Mouse (Mus musculus): Measurements from ENCODE around the gene Olfr703. TPM values are rescaled to one million over a fixed set of nuclear protein-coding genes. Genes with fewer than 3 reads are reported as not detected.

Gene Olfr703
- not detected for total RNA-seq (2022)

DNA sequence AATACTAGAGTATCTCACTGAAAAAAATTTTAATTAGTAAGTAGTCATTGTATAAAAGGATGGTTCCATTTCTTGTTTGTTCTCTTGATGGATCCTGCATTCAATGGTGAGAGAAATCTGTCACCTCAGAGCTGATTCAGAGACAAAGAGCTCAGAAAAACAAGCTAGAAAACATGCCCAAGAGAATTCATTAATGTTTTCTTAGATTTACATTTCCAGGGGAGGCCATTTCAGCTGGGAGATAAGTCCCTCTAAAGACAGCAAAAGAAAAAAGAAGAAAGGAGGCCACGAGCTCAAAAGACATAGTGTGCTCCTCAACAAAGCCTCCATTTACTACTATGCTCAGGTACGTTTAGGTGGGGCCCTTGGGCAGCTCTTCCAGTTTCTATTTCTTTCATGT lies at the start of gene Olfr703:
Gene Olfr703 (plus strand): TSS at position 301 of the 400 bp plus-strand sequence.
- no peak for DNase-seq (ENCODE audit: low spot score)

- DNase-seq (ENCODE audit: low spot score) = no peak
These were observed 34.4 kb upstream of the Olfr703 start, which contains the start of gene Olfr700 for GRCm38 (mm10) chr7:106808734-106809133. TSS of gene Olfr700 (minus strand) at chr7:106808834.

- no peak for DNase-seq (ENCODE audit: low spot score)
These were observed 29.3 kb upstream of the Olfr703 start, which contains the start of gene Olfr701 for GRCm38 (mm10) chr7:106813829-106814228. TSS of gene Olfr701 (plus strand) at chr7:106814129.

- no peak for DNase-seq (ENCODE audit: low spot score)
These were observed 27.4 kb upstream of the Olfr703 start for GRCm38 (mm10) chr7:106815775-106816174.

DNA sequence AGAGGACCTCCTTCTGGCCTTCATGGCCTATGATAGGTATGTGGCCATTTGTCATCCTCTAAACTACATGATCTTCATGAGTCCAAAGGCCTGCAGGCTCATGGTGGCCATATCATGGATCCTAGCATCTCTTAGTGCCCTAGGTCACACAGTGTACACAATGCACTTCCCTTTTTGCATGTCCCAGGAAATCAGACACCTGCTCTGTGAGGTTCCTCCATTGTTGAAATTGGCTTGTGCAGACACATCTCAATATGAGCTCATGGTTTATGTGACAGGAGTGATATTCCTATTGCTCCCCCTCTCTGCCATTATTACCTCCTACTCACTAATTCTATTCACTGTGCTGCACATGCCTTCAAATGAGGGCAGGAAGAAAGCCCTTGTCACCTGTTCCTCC lies 24.7 kb upstream of the Olfr703 start:
- DNase-seq (ENCODE audit: low spot score) = no peak

DNA sequence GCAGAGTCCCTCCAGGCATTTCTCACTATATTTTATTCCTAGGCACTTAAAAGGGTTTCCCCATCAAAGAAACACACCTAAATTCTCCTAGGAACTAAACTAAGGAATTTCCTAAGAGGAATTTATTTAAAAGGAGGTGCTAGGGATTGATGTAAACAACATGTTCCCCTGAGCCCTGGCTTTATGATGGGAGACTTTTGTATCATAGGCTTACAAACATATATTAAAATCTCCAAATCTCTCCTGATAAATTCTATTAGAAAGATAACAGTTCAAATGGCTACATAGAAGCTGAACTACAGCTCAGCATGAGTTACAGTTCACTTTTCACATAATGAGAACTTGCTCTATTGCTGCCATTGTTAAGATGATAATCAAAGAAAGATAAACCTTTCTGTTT lies 9.4 kb upstream of the Olfr703 start, which contains the start of gene Olfr702:
Gene Olfr702 (minus strand): TSS at position 101 of the 400 bp plus-strand sequence.
- no peak for DNase-seq (ENCODE audit: low spot score)

- DNase-seq (ENCODE audit: low spot score) = no peak
These were observed 19.7 kb downstream of the Olfr703 start, which contains the start of gene Olfr704 for GRCm38 (mm10) chr7:106862885-106863284. TSS of gene Olfr704 (plus strand) at chr7:106863185.

DNA sequence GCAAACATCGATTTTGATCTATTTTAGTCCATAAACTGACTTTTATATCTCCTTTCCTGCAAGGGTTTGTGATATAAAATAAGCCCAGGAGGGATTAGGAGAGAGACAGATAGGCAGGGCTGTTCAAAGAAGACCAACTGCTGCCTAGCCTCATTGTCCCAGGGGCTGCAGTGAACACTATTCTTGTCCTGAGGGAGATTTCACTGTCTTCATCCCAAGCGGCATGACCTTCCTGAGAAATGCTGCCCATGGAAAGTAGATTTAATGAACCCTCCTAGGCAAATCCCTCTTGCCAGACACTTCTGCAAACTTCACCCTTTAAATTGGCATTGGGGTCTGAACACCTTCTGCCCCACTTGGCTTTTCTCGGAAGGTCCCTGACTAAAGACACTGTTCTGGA lies 33.6 kb downstream of the Olfr703 start, which contains the start of gene Olfr705:
Gene Olfr705 (minus strand): TSS at position 101 of the 400 bp plus-strand sequence.
- DNase-seq (ENCODE audit: low spot score) = no peak

- DNase-seq (ENCODE audit: low spot score) = no peak
These were observed 44.9 kb downstream of the Olfr703 start, which contains the start of gene Olfr706 for GRCm38 (mm10) chr7:106888062-106888461. TSS of gene Olfr706 (minus strand) at chr7:106888162.

Other genes with a start within 250 kb of the Olfr703 start
- gene Olfr693, start 162.8 kb upstream of the Olfr703 start, total RNA-seq (2022) = not detected
- gene Olfr694, start 151.5 kb upstream of the Olfr703 start, total RNA-seq (2022) = not detected
- not detected for gene Olfr695, start 127.0 kb upstream of the Olfr703 start, total RNA-seq (2022)
- gene Olfr697, start 100.9 kb upstream of the Olfr703 start, total RNA-seq (2022) = not detected
- not detected for gene Olfr698, start 88.0 kb upstream of the Olfr703 start, total RNA-seq (2022)
- gene Olfr699, start 50.2 kb upstream of the Olfr703 start, total RNA-seq (2022) = not detected
- gene Olfr700, start 34.5 kb upstream of the Olfr703 start, total RNA-seq (2022) = not detected
- not detected for gene Olfr701, start 29.2 kb upstream of the Olfr703 start, total RNA-seq (2022)
- not detected for gene Olfr702, start 9.5 kb upstream of the Olfr703 start, total RNA-seq (2022)
- not detected for gene Olfr704, start 19.8 kb downstream of the Olfr703 start, total RNA-seq (2022)
- not detected for gene Olfr705, start 33.5 kb downstream of the Olfr703 start, total RNA-seq (2022)
- gene Olfr706, start 44.8 kb downstream of the Olfr703 start, total RNA-seq (2022) = not detected
- not detected for gene Olfr707, start 57.9 kb downstream of the Olfr703 start, total RNA-seq (2022)
- not detected for gene Olfr1532-ps1, start 64.6 kb downstream of the Olfr703 start, total RNA-seq (2022)
- gene Olfr709-ps1, start 88.9 kb downstream of the Olfr703 start, total RNA-seq (2022) = not detected
- not detected for gene Olfr710, start 105.0 kb downstream of the Olfr703 start, total RNA-seq (2022)
- not detected for gene Olfr6, start 120.6 kb downstream of the Olfr703 start, total RNA-seq (2022)
- not detected for gene Olfr711, start 132.1 kb downstream of the Olfr703 start, total RNA-seq (2022)
- not detected for gene Olfr2, start 162.7 kb downstream of the Olfr703 start, total RNA-seq (2022)
- gene Olfr713, start 187.8 kb downstream of the Olfr703 start, total RNA-seq (2022) = not detected
- not detected for gene Olfr714, start 227.6 kb downstream of the Olfr703 start, total RNA-seq (2022)
- gene Olfr17, start 249.9 kb downstream of the Olfr703 start, total RNA-seq (2022) = not detected

Data from heart, adult 8-10 months (tissue).